In the genomic region with DNA sequence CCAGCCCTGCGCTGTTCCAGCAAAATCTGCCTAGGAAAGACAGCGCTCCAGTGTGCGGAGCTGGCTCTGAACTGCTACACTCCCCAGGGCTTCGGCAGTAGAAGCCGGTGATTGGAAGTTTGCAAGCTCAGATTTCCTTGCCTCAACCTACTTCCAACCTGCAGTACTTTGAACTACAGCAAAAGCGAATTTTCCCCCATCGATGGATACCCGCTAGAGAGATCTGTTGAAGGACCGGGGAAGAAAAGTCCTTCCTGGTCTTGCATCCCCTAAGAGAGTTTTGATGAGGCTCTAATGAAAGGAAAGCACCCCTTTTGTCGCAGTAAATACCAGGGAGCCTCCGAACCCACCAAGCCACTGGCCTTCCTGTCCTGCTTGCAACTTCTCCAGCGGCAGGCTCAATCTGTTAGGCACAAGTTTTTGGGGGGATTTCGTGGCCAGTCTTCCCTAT, we compare ENCODE assay signal across 12 mouse cellular contexts. TPM values are rescaled to one million over a fixed set of nuclear protein-coding genes. Genes with fewer than 3 reads are reported as not detected.
DNase-seq lines count a peak whose midpoint lies in the region; ATAC-seq and TF ChIP-seq lines count a peak whose summit lies in the region.
"Had no signal": no experiment of that assay in that cellular context is flagged by ENCODE, and none has a peak within 500 bp of the region (broad histone marks: within the 10 kb centered on the region; RNA-seq: fewer than 3 reads in every experiment).

No protein-coding gene starts in this region.

- H3K9ac ChIP-seq in forebrain, postnatal 0 days = peak overlapping the region; percentile 4; the same call in 1 of the 2 replicates
- peak overlapping the region; percentile 21; the same call in 1 of the 2 replicates for H3K9ac ChIP-seq in midbrain, embryonic 15.5 days
- H3K9ac ChIP-seq: lung, embryonic 14.5 days had no signal

- H3K4me3 ChIP-seq in brown adipose tissue, adult 24 weeks (ENCODE audit: insufficient read depth, low read depth, low read length) = peak overlapping the region; percentile 13
- H3K4me3 ChIP-seq in forebrain, postnatal 0 days (ENCODE audit: low read depth, low read length) = peak overlapping the region; percentile 7; the same call in 1 of the 2 replicates
- H3K4me3 ChIP-seq in midbrain, embryonic 15.5 days = 0 out of 2 replicates have a peak overlapping the region, but pooled peaks have one; percentile 2

- DNase-seq in cerebellum, postnatal 36 days = peak; percentile 54 to 68
- DNase-seq in forebrain, postnatal 0 days = peak; percentile 47
- DNase-seq in thymus, adult 18-20 months = no peak
- DNase-seq in kidney, adult 18-20 months = no peak
- DNase-seq in heart, adult 11 months = no peak
- DNase-seq: thymus, postnatal 4 days had no signal

- 0 out of 2 replicates have a peak overlapping the region, but pooled peaks have one; percentile 0 for H3K27ac ChIP-seq in brown adipose tissue, adult 24 weeks (replicated peaks; ENCODE audit: low read depth, low read length)
- peak overlapping the region; percentile 59 for H3K27ac ChIP-seq in forebrain, postnatal 0 days (ENCODE audit: low read depth, low read length)
- H3K27ac ChIP-seq in midbrain, embryonic 15.5 days = peak overlapping the region; percentile 65

- no peak for TF ChIP-seq CTCF in forebrain, postnatal 0 days (IDR thresholded peaks at IDR 0.05; ENCODE audit: low read depth)

- peak overlapping the region; percentile 38; the same call in 1 of the 2 replicates for H3K4me2 ChIP-seq in forebrain, postnatal 0 days (ENCODE audit: low read depth)
- peak overlapping the region; percentile 52 for H3K4me2 ChIP-seq in midbrain, embryonic 15.5 days
- H3K4me2 ChIP-seq: lung, embryonic 14.5 days had no signal

- WGBS in forebrain, postnatal 0 days = 20% methylated on average over 13 of the region's 13 CpGs
- WGBS in midbrain, embryonic 15.5 days = 8% methylated on average over 13 of the region's 13 CpGs

- no peaks in the 10 kb centered on the region for H3K9me3 ChIP-seq in forebrain, postnatal 0 days (ENCODE audit: low read length)
- no peaks in the 10 kb centered on the region for H3K9me3 ChIP-seq in midbrain, embryonic 15.5 days

- H3K36me3 ChIP-seq in forebrain, postnatal 0 days (ENCODE audit: insufficient read depth) = no peaks in the 10 kb centered on the region
- H3K36me3 ChIP-seq in midbrain, embryonic 15.5 days (replicated peaks) = no peaks in the 10 kb centered on the region

- ATAC-seq in forebrain, postnatal 0 days = no peak
- ATAC-seq in midbrain, embryonic 15.5 days (replicated peaks) = no peak
- ATAC-seq in monocyte, adult 5-6 weeks (replicated peaks; ENCODE audit: insufficient number of reproducible peaks, low FRiP score, low TSS enrichment, poor library complexity, severe bottlenecking) = no peak

- peaks cover 2% of the 10 kb centered on the region; the same call in 1 of the 2 replicates for H3K4me1 ChIP-seq in brown adipose tissue, adult 24 weeks (ENCODE audit: control insufficient read depth, insufficient read depth, insufficient read length, low read length)
- H3K4me1 ChIP-seq in forebrain, postnatal 0 days (ENCODE audit: insufficient read depth) = no peaks in the 10 kb centered on the region
- H3K4me1 ChIP-seq in midbrain, embryonic 15.5 days = peaks cover 11% of the 10 kb centered on the region; the same call in 1 of the 2 replicates

- peaks cover 59% of the 10 kb centered on the region for H3K27me3 ChIP-seq in forebrain, postnatal 0 days (ENCODE audit: insufficient read depth, low read length)
- H3K27me3 ChIP-seq in midbrain, embryonic 15.5 days (replicated peaks) = peaks cover 55% of the 10 kb centered on the region
- H3K27me3 ChIP-seq: CH12.LX had no signal

RNA-seq across cellular contexts. Expression of a gene that starts 10.2 kb away (rescaled TPM):
- polyA plus RNA-seq in brown adipose tissue, adult 24 weeks (2012; ENCODE audit: insufficient read depth, insufficient read length, missing spikeins) = 0.79 and 1.8 TPM in 2 replicates
- 44.3 and 99.2 TPM in 2 replicates for total RNA-seq in forebrain, postnatal 0 days (2014; rRNA removed)
- polyA plus RNA-seq in forebrain, postnatal 0 days (2015; fragmentation: Nextera tagmentation; extraction: Ambion mirVana) = 24.7 and 48.1 TPM in 2 replicates
- 53.1 and 59.1 TPM in 2 replicates for polyA plus RNA-seq in midbrain, embryonic 15.5 days (2015; fragmentation: Nextera tagmentation; extraction: Ambion mirVana)
- total RNA-seq in monocyte, adult 5-6 weeks (2017) = not detected in 3 replicates
- total RNA-seq: CH12.LX had no signal
- polyA plus RNA-seq: heart, postnatal 0 days; lung, embryonic 14.5 days had no signal

RNA-seq across cellular contexts. Expression of a gene that starts 13.6 kb away (rescaled TPM):
- polyA plus RNA-seq in brown adipose tissue, adult 24 weeks (2012; ENCODE audit: insufficient read depth, insufficient read length, missing spikeins) = 3.2 and 4.1 TPM in 2 replicates
- total RNA-seq in forebrain, postnatal 0 days (2014; rRNA removed) = 65.4 and 127 TPM in 2 replicates
- polyA plus RNA-seq in forebrain, postnatal 0 days (2015; fragmentation: Nextera tagmentation; extraction: Ambion mirVana) = 4.4 and 8.9 TPM in 2 replicates
- polyA plus RNA-seq in midbrain, embryonic 15.5 days (2015; fragmentation: Nextera tagmentation; extraction: Ambion mirVana) = 10.0 and 11.6 TPM in 2 replicates
- not detected in 3 replicates for total RNA-seq in monocyte, adult 5-6 weeks (2017)
- total RNA-seq: CH12.LX had no signal
- polyA plus RNA-seq: heart, postnatal 0 days; lung, embryonic 14.5 days had no signal

Comparison
In these comparisons a context has a peak if more than half of its experiments do, and no peak if none do; other contexts are left out.
1. H3K27ac ChIP-seq: peak in every context shown above with its lines; median percentile 65 in midbrain, embryonic 15.5 days; 59 in forebrain, postnatal 0 days; 0 in brown adipose tissue, adult 24 weeks.
2. DNase-seq: peak in cerebellum, postnatal 36 days (2 of 2) and forebrain, postnatal 0 days (single experiment); none in thymus, adult 18-20 months (0 of 2), kidney, adult 18-20 months (single experiment) and heart, adult 11 months (single experiment).
3. Peak in every context shown above with its lines, with median percentiles within 50 percentile points of each other: H3K4me3 ChIP-seq.